Mouse (Mus musculus): ENCODE results near the gene 1700093K21Rik. TPM values are rescaled to one million over a fixed set of nuclear protein-coding genes. Genes with fewer than 3 reads are reported as not detected.
"Not testable (repeated sequence)": the region's sequence is repeated elsewhere in the genome, so short reads cannot be mapped to it uniquely, and the experiment has no call there.

The 1700093K21Rik gene
- total RNA-seq (2015) = 0.22 TPM in 1 of 2 replicates, not detected in the other
- total RNA-seq (2017) = not detected in 2 replicates

GRCm38 (mm10) chr11:23520473-23521205, at the start of gene 1700093K21Rik:
Gene 1700093K21Rik (minus strand): TSS chr11:23521155.
- no peak for ATAC-seq (replicated peaks; ENCODE audit: poor library complexity)

DNA sequence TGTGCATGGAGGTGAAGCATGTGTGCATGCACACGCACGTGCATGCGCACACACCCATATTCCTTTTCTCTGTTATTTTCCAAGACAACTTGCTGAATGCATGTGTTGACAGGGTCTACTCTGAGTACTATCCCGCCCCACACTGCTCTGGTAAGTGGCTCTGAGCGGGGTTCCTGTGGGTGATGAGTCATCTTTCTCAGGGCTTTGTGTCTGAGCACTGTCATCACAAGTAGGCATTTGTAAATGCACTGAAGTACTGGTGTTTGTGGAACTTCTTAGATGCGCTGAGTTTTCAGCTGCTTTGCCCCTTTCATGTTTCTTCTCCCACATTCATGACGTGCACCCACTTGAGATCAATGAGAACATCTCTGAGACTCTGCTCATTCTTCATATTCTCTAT, 49.2 kb upstream of the 1700093K21Rik start:
- ATAC-seq (replicated peaks; ENCODE audit: poor library complexity) = peak; percentile 45; the same call in 1 of the 2 replicates

DNA sequence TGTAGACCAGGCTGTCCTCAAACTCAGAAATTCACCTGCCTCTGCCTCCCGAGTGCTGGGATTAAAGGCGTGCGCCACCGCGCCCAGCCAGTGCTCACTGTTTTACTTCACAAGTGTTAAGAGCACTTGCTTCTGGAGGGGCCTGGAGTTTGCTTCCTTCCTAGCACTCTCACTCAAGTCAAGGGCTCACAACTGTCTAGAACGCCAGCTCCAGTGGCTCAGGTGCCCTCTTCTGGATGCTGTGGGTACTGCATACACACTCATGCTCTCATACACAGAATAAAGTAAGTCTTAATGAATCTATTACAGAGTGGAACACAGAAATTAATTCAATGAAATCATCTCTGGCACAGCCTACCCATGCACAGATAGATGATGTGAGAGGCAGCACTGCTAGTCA, 44.8 kb upstream of the 1700093K21Rik start:
- ATAC-seq (replicated peaks; ENCODE audit: poor library complexity) = peak; percentile 100

GRCm38 (mm10) chr11:23557039-23557630, 36.2 kb upstream of the 1700093K21Rik start:
- no peak for ATAC-seq (replicated peaks; ENCODE audit: poor library complexity)

DNA sequence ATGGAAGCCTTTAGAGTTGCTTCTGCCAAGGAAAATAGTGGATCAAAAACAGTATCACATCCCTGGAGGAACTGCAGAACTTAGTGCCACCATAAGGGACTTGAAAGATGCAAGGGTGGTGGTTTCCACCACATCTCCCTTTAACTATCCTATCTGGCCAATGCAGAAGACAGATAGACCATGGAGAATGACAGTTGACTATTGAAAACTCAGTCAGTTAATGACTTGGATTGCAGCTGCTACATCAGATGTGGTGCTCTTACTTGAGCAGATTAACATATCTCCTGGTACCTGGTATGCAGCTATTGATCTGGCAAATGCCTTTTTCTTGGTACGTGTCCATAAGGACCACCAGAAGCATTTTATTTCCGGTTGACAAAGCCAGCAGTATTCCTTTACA, 16.5 kb upstream of the 1700093K21Rik start:
- peak; percentile 58 for ATAC-seq (replicated peaks; ENCODE audit: poor library complexity)

- no peak for ATAC-seq (replicated peaks; ENCODE audit: poor library complexity)
These were observed 2.0 kb downstream of the 1700093K21Rik start for GRCm38 (mm10) chr11:23518981-23519380.

- no peak for ATAC-seq (replicated peaks; ENCODE audit: poor library complexity)
These were observed 5.6 kb downstream of the 1700093K21Rik start for GRCm38 (mm10) chr11:23515315-23515714.

DNA sequence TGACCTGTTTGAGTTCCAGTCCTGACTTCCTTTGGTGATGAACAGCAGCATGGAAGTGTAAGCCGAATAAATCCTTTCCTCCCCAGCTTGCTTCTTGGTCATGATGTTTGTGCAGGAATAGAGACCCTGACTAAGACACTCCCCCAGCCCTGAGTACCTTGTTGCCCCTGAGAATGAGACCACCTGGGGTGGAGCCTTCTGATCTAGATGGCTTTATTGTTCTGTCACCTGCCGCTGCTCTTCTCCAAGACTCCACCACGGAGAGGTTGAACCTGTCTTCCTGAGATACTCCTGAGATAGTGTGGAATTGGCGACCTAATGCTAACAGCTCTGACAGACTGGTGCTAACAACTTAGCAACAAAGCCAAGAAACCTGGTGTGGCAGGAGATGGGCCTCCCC, 6.2 kb downstream of the 1700093K21Rik start:
- ATAC-seq (replicated peaks; ENCODE audit: poor library complexity) = not testable (repeated sequence)

GRCm38 (mm10) chr11:23504801-23505200, 16.2 kb downstream of the 1700093K21Rik start:
- not testable (repeated sequence) for ATAC-seq (replicated peaks; ENCODE audit: poor library complexity)

- peak; percentile 10; the same call in 1 of the 2 replicates for ATAC-seq (replicated peaks; ENCODE audit: poor library complexity)
These were observed 22.3 kb downstream of the 1700093K21Rik start for GRCm38 (mm10) chr11:23498609-23499008.

DNA sequence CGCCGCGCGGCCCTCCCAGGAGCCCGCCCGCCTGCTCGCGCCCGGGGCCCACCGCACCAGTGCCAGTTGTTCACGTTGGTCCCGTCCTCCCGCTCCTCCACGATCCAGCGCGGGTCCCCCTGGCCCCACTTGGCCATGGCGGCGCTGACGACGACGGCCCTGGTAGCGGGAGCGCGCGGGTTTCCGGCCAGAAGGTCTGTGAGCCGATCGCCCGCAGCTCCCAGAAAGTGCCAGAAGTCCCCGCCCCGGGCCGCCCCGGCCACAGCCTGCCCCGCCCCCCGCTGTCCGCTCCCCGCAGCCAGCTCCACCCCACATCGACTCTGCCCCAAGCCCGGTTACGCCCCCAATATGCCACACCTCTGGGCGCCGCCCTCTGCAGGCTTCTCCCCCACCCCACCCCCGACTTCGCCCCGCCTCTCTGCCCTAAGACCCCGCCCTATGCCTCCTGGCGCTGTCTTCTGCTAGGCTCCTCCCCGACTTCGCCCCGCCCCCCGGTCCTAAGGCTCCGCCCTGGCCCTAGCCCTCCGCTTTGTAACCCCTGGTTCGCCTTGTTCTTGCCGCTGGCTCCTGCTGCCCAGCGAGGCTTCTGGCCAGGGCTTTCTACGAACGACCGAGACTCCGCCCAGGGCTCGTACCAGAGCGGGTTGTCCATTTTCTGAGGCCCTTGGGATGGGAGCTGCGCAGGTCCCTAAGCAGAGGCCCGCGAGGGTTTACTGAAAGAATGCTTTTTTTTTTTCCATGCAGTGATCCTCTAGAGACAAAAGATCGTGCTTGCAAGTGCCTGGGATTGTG, 23.0 kb downstream of the 1700093K21Rik start, which contains the start of gene Ahsa2:
Gene Ahsa2 (minus strand): TSS at position 313 of the 792 bp plus-strand sequence.
- peak; percentile 89 for ATAC-seq (replicated peaks; ENCODE audit: poor library complexity)

GRCm38 (mm10) chr11:23497335-23497717, 23.6 kb downstream of the 1700093K21Rik start:
- peak; percentile 38 for ATAC-seq (replicated peaks; ENCODE audit: poor library complexity)

DNA sequence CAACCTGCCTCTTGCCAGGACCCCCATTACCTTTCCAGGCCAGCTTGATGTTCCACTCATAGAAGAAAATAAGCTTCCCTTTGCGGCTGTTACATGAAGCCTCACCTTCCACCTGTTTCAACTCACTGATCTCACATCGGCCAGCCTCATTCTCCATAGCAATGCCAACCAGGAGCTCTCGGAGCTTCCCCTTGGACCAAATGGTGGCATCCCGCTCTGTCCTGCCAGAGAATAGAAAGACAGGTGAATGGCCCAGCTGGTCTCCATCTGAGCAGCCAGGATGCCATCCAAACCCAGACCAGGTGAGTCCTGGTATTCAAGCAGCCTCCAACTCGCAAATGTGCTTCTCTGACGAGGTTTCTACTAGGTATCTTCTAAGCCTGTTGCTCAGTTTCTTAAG, 24.3 kb downstream of the 1700093K21Rik start:
- no peak for ATAC-seq (replicated peaks; ENCODE audit: poor library complexity)

DNA sequence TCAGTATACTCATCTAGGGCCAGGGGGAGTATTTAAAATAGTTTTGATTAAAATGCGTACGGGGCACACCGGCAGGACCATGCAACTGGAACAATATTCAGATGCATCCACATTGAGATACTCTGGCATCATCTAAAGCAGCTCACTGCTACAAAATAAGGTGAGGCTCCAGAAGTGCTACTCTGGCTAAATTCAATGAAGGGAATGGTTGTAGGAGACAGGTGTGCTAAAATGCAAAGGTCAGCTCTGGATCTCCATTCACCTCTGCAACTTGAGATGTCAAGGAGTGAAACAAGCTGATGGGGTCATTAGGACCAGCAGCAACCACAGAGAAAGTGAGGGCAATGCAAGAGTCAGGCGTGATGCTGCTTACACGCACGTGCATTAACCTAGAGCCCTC, 25.7 kb downstream of the 1700093K21Rik start:
- no peak for ATAC-seq (replicated peaks; ENCODE audit: poor library complexity)

- ATAC-seq (replicated peaks; ENCODE audit: poor library complexity) = no peak
These were observed 28.7 kb downstream of the 1700093K21Rik start for GRCm38 (mm10) chr11:23492048-23492790.

GRCm38 (mm10) chr11:23489955-23490354, 31.0 kb downstream of the 1700093K21Rik start:
- ATAC-seq (replicated peaks; ENCODE audit: poor library complexity) = peak; percentile 20; the same call in 1 of the 2 replicates

Other genes with a start within 250 kb of the 1700093K21Rik start
- 62.5 and 67.2 TPM in 2 replicates for gene Usp34, start 214.3 kb downstream of the 1700093K21Rik start, total RNA-seq (2015)
- 34.1 and 48.3 TPM in 2 replicates for gene Usp34, start 214.3 kb downstream of the 1700093K21Rik start, total RNA-seq (2017)
- gene Ahsa2, start 23.1 kb downstream of the 1700093K21Rik start, total RNA-seq (2015) = 42.7 and 47.5 TPM in 2 replicates
- 49.6 and 71.1 TPM in 2 replicates for gene Ahsa2, start 23.1 kb downstream of the 1700093K21Rik start, total RNA-seq (2017)
- 21.8 and 26.9 TPM in 2 replicates for gene 0610010F05Rik, start 112.5 kb upstream of the 1700093K21Rik start, total RNA-seq (2015)
- gene 0610010F05Rik, start 112.5 kb upstream of the 1700093K21Rik start, total RNA-seq (2017) = 38.1 and 39.1 TPM in 2 replicates
- 45.1 and 52.1 TPM in 2 replicates for gene Pus10, start 144.5 kb upstream of the 1700093K21Rik start, total RNA-seq (2015)
- gene Pus10, start 144.5 kb upstream of the 1700093K21Rik start, total RNA-seq (2017) = 52.7 and 71.7 TPM in 2 replicates
- gene Pex13, start 144.8 kb upstream of the 1700093K21Rik start, total RNA-seq (2015) = 31.0 and 53.1 TPM in 2 replicates
- gene Pex13, start 144.8 kb upstream of the 1700093K21Rik start, total RNA-seq (2017) = 14.7 and 21.7 TPM in 2 replicates
- 20.7 and 25.9 TPM in 2 replicates for gene Rel, start 249.8 kb upstream of the 1700093K21Rik start, total RNA-seq (2015)
- 8.1 and 8.9 TPM in 2 replicates for gene Rel, start 249.8 kb upstream of the 1700093K21Rik start, total RNA-seq (2017)